Mouse (Mus musculus): ENCODE results near the gene Nepro. TPM values are rescaled to one million over a fixed set of nuclear protein-coding genes. Genes with fewer than 3 reads are reported as not detected.

Gene Nepro
- polyA plus RNA-seq, 1 experiment = 3.7 TPM

GRCm38 (mm10) chr16:44745866-44746562, 21.9 kb downstream of the Nepro start, which contains the start of gene Gtpbp8:
Gene Gtpbp8 (minus strand): TSS chr16:44746363.
- Histone ChIP-seq H3K4me3 (ENCODE audit: control insufficient read depth, low read depth, low read length) (peak within 1 kb of the TSS; percentile 99), H3K36me3 (ENCODE audit: control insufficient read depth, insufficient read depth, low read length) (no peaks in the 10 kb centered on the region), H3K27me3 (ENCODE audit: control insufficient read depth, insufficient read depth, low read length) (no peaks in the 10 kb centered on the region), H3K4me1 (ENCODE audit: control insufficient read depth, insufficient read depth, low read length) (peaks cover 5% of the 10 kb centered on the region; the same call in 1 of the 2 replicates), H3K27ac (ENCODE audit: control insufficient read depth, insufficient read depth, low read depth, low read length) (peak within 1 kb of the TSS; percentile 97)
- peak; percentile 50; the same call in 1 of the 2 replicates for TF ChIP-seq POLR2A (IDR thresholded peaks at IDR 0.05; ENCODE audit: control insufficient read depth, low read depth, low read length)
- no peak for TF ChIP-seq CTCF (IDR thresholded peaks at IDR 0.05; ENCODE audit: control insufficient read depth, insufficient read depth, insufficient replicate concordance, low read depth, low read length)

DNA sequence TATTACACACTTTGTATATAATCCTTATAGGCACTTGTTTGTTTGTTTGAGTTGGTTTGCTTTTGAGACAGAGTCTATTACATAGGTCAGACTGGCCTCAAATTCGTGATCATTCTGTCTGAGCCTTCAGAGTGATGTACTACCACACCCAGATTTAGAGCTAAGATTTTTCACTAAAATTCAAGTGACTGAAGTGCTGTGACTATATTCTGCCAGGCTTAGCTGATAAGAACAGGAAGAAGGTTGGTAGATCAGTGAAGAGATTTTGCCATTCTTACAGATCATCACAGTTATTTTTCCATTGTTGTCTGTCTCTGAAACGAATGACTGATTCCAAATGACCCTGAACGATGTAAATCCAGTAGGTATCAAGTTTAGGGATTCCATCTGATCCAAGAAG, 23.9 kb downstream of the Nepro start:
- H3K27ac ChIP-seq (ENCODE audit: control insufficient read depth, insufficient read depth, low read depth, low read length) = no peak overlapping the region
- TF ChIP-seq POLR2A (IDR thresholded peaks at IDR 0.05; ENCODE audit: control insufficient read depth, low read depth, low read length) (no peak), CTCF (IDR thresholded peaks at IDR 0.05; ENCODE audit: control insufficient read depth, insufficient read depth, insufficient replicate concordance, low read depth, low read length) (no peak)

DNA sequence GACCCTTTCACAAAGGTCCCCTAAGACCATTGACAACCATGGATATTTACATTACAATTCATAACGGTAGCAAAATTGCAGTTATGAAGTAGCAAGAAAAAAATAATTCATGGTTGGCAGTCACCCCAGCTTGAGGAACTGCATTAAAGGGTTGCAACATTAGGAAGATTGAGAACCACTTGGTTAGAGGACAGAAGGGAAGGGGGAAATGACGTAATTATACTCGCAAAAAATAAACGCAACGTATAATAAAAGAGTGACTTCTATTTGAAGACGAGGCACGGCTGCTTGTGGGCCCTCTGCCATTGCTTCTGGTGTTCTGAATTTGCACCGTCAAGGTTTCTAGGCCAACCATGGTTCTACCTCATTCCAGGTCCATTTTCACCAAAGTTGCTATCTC, 33.6 kb downstream of the Nepro start:
- H3K36me3 ChIP-seq (ENCODE audit: control insufficient read depth, insufficient read depth, low read length) = no peaks in the 10 kb centered on the region
- H3K27ac ChIP-seq (ENCODE audit: control insufficient read depth, insufficient read depth, low read depth, low read length) = no peak overlapping the region
- no peaks in the 10 kb centered on the region for H3K27me3 ChIP-seq (ENCODE audit: control insufficient read depth, insufficient read depth, low read length)
- no peak overlapping the region for H3K4me3 ChIP-seq (ENCODE audit: control insufficient read depth, low read depth, low read length)
- no peaks in the 10 kb centered on the region for H3K4me1 ChIP-seq (ENCODE audit: control insufficient read depth, insufficient read depth, low read length)
- TF ChIP-seq POLR2A (IDR thresholded peaks at IDR 0.05; ENCODE audit: control insufficient read depth, low read depth, low read length) = no peak
- TF ChIP-seq CTCF (IDR thresholded peaks at IDR 0.05; ENCODE audit: control insufficient read depth, insufficient read depth, insufficient replicate concordance, low read depth, low read length) = no peak

More for the DNA sequence above, 23.9 kb downstream of the Nepro start:
- Histone ChIP-seq H3K4me3 (ENCODE audit: control insufficient read depth, low read depth, low read length) (no peak overlapping the region), H3K27me3 (ENCODE audit: control insufficient read depth, insufficient read depth, low read length) (no peaks in the 10 kb centered on the region), H3K4me1 (ENCODE audit: control insufficient read depth, insufficient read depth, low read length) (peaks cover 5% of the 10 kb centered on the region; the same call in 1 of the 2 replicates), H3K36me3 (ENCODE audit: control insufficient read depth, insufficient read depth, low read length) (no peaks in the 10 kb centered on the region)

DNA sequence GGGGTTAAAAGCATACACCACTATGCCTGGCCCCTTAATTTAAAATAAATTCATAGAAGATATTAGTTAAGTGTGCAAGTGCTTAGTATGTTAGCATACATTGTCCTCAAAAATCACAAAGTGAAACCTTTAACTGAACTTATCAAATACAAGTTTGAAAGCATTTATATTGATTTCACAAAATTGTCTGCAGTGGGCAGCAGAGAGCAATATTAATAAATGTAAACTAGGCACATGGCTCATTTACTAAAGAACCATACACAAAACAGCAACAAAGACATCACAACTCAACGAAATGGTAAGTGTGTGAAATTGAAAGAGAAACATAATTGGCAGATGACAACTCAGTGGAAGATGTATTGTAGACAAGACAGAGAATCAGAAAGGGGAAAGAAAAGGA, 37.7 kb downstream of the Nepro start:
- no peaks in the 10 kb centered on the region; the same call in 1 of the 2 replicates for H3K4me1 ChIP-seq (ENCODE audit: control insufficient read depth, insufficient read depth, low read length)
- TF ChIP-seq CTCF (IDR thresholded peaks at IDR 0.05; ENCODE audit: control insufficient read depth, insufficient read depth, insufficient replicate concordance, low read depth, low read length) = no peak
- no peak for TF ChIP-seq POLR2A (IDR thresholded peaks at IDR 0.05; ENCODE audit: control insufficient read depth, low read depth, low read length)
- no peaks in the 10 kb centered on the region for H3K36me3 ChIP-seq (ENCODE audit: control insufficient read depth, insufficient read depth, low read length)
- no peak overlapping the region for H3K27ac ChIP-seq (ENCODE audit: control insufficient read depth, insufficient read depth, low read depth, low read length)
- no peaks in the 10 kb centered on the region for H3K27me3 ChIP-seq (ENCODE audit: control insufficient read depth, insufficient read depth, low read length)
- no peak overlapping the region for H3K4me3 ChIP-seq (ENCODE audit: control insufficient read depth, low read depth, low read length)

DNA sequence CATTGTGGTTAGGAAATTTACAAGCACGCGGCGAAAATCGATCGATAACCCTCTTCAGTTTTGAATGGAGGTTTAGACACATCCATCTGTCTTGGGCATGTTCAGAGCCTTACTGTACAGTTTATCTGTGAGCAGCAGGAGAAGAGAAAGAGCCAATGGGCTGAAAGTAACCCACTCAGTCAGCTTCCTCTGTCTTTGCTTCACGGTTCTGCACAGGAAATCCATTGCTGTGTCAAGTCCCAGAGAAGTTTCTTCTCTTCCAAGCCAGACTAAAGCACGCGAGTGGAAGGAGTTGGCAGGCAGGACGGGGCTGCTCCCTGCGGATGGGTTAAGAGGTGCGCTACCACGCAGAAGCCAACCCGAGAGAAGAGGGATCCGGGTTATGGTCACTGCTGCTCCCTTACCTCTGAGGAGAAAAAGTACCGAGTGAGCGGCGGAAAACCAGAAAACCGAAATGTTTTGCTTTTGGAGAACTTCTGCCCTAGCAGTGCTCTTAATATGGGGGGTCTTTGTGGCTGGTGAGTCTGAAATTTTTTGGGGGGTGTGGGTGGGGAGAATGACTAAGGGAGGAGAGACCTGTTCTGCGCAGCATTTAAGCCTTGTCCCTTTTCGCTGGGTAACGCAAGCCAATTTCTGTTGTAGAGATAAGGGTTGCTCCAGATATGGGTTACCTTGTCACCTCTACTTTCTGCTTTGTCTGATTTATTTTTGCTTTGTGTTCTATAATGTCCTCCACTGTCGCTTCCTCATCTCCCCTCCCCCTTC, 41.6 kb downstream of the Nepro start, which contains the start of gene Cd200r1:
Cd200r1 (plus strand) TSS at position 182 of the 765 bp plus-strand sequence.
- Histone ChIP-seq H3K27me3 (ENCODE audit: control insufficient read depth, insufficient read depth, low read length) (no peaks in the 10 kb centered on the region), H3K27ac (ENCODE audit: control insufficient read depth, insufficient read depth, low read depth, low read length) (no peak within 1 kb of the TSS), H3K36me3 (ENCODE audit: control insufficient read depth, insufficient read depth, low read length) (no peaks in the 10 kb centered on the region), H3K4me3 (ENCODE audit: control insufficient read depth, low read depth, low read length) (peak within 1 kb of the TSS; percentile 25), H3K4me1 (ENCODE audit: control insufficient read depth, insufficient read depth, low read length) (no peaks in the 10 kb centered on the region; the same call in 1 of the 2 replicates)
- TF ChIP-seq CTCF (IDR thresholded peaks at IDR 0.05; ENCODE audit: control insufficient read depth, insufficient read depth, insufficient replicate concordance, low read depth, low read length) (no peak), POLR2A (IDR thresholded peaks at IDR 0.05; ENCODE audit: control insufficient read depth, low read depth, low read length) (no peak)

DNA sequence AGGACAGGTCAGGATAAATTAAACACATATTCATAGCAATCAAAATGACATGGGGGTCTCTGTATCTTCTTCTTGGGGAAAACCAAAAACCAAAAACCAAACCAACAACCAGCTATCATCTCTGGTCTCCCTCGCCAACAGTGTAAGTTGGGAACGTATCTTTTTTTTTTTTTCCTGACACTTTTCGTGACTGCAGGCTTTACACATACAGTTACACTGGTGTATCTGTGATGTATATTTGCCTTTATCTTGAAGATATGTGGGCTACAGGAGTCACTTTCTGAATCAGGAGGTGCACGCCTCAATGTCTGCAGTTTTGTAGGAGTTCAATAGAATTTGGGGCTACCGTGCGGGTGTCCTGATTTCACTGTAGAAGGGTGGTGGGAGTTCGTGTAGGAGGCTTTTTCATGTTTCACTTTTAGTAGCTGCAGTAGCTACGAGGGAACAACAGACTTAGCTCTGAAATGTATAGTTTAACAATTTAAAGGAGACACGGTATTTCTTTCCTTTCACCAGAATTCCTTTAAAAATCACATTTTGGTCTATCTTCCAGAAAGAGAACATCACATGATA, 42.3 kb downstream of the Nepro start:
- Histone ChIP-seq H3K4me1 (ENCODE audit: control insufficient read depth, insufficient read depth, low read length) (no peaks in the 10 kb centered on the region; the same call in 1 of the 2 replicates), H3K27ac (ENCODE audit: control insufficient read depth, insufficient read depth, low read depth, low read length) (no peak overlapping the region), H3K4me3 (ENCODE audit: control insufficient read depth, low read depth, low read length) (no peak overlapping the region), H3K27me3 (ENCODE audit: control insufficient read depth, insufficient read depth, low read length) (no peaks in the 10 kb centered on the region), H3K36me3 (ENCODE audit: control insufficient read depth, insufficient read depth, low read length) (no peaks in the 10 kb centered on the region)
- TF ChIP-seq POLR2A (IDR thresholded peaks at IDR 0.05; ENCODE audit: control insufficient read depth, low read depth, low read length) (no peak), CTCF (IDR thresholded peaks at IDR 0.05; ENCODE audit: control insufficient read depth, insufficient read depth, insufficient replicate concordance, low read depth, low read length) (no peak)

GRCm38 (mm10) chr16:44767506-44767905, 43.4 kb downstream of the Nepro start:
- Histone ChIP-seq H3K36me3 (ENCODE audit: control insufficient read depth, insufficient read depth, low read length) (no peaks in the 10 kb centered on the region), H3K27ac (ENCODE audit: control insufficient read depth, insufficient read depth, low read depth, low read length) (no peak overlapping the region), H3K4me3 (ENCODE audit: control insufficient read depth, low read depth, low read length) (no peak overlapping the region), H3K4me1 (ENCODE audit: control insufficient read depth, insufficient read depth, low read length) (no peaks in the 10 kb centered on the region; the same call in 1 of the 2 replicates), H3K27me3 (ENCODE audit: control insufficient read depth, insufficient read depth, low read length) (no peaks in the 10 kb centered on the region)
- TF ChIP-seq POLR2A (IDR thresholded peaks at IDR 0.05; ENCODE audit: control insufficient read depth, low read depth, low read length) (no peak), CTCF (IDR thresholded peaks at IDR 0.05; ENCODE audit: control insufficient read depth, insufficient read depth, insufficient replicate concordance, low read depth, low read length) (no peak)

All from testis, adult 2 months (tissue).